Mouse (Mus musculus) gonadal fat pad, adult 2 months (tissue): Measurements from ENCODE around the gene Adam20. TPM values are rescaled to one million over a fixed set of nuclear protein-coding genes. Genes with fewer than 3 reads are reported as not detected.
"Not testable (repeated sequence)": the region's sequence is repeated elsewhere in the genome, so short reads cannot be mapped to it uniquely, and the experiment has no call there.

Source experiments
- DNase-seq: peaks from one replicate; pipeline ENCODE4 v3.0.0-alpha.2; 2012; ENCODE audit warnings: low read depth
- polyA plus RNA-seq: library from polyadenylated mRNA; depleted of rRNA; stranded (reverse); fragments of >200 nt; gene quantifications from 2 replicates; pipeline ENCODE4 v1.2.3, GENCODE M21; 2012; rRNA removed

Adam20 gene
- not detected in 2 replicates for polyA plus RNA-seq

GRCm38 (mm10) chr8:40792973-40793372, at the start of gene Adam20:
Gene Adam20, plus strand, starts transcription at chr8:40793273.
- not testable (repeated sequence) for DNase-seq

- DNase-seq: not testable (repeated sequence)
Measured at GRCm38 (mm10) chr8:40751908-40752307, 41.2 kb upstream of the Adam20 start, which contains the start of gene Adam25. Gene Adam25, plus strand, starts transcription at chr8:40752208.

GRCm38 (mm10) chr8:40783320-40783719, 9.8 kb upstream of the Adam20 start:
- no peak for DNase-seq

DNA sequence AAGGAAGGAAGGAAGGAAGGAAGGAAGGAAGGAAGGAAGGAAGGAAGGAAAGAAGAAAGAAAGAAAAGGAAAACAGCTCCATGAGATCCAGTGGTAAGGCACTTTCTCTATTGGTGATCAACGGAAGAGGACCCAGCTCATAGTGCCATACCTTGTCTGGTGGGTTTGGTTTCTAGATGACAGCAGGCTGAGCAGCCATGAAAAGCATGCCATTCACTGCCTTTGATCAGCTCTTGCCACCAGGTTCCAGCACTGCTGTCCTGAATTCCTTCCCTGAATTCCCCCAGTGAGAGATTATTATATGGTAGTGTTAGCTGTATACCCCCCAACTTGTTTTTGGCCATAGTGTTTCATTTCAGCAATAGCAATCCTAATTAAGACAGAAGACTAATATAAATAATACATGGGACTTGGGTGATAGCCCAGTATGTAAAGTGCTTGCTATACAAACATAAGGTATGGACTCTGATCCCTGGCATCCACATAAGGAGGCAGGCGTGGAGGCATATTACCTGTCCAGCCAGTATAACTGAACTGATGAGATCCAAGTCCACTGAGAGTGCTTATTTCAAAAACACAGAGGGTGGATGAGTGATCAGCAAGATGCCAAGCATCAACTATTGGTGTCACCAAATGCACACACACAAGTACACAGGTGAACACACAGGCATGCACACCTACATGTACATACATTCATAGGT, 10.5 kb downstream of the Adam20 start:
- no peak for DNase-seq

Other genes with a start within 250 kb of the Adam20 start
- gene Adam24, start 118.2 kb upstream of the Adam20 start, polyA plus RNA-seq: 0.06 TPM in 1 of 2 replicates, not detected in the other
- 0.04 TPM in 1 of 2 replicates, not detected in the other for gene Adam25, start 41.1 kb upstream of the Adam20 start, polyA plus RNA-seq
- gene Adam39, start 29.7 kb downstream of the Adam20 start, polyA plus RNA-seq: 0.04 and 0.07 TPM in 2 replicates